Mouse (Mus musculus) macrophage (primary cell): ENCODE measurements around the gene Adgrg5. TPM values are rescaled to one million over a fixed set of nuclear protein-coding genes. Genes with fewer than 3 reads are reported as not detected.

ENCODE experiments used
- H3K27ac ChIP-seq: fragments of 350-480 bp; formaldehyde crosslinking; 2 replicates; pipeline ENCODE4 v1.9.0; 2021
- H3K36me3 ChIP-seq: fragments of 350-480 bp; formaldehyde crosslinking; 2 replicates; pipeline ENCODE4 v1.9.0; 2021; ENCODE audit errors: inconsistent target
- H3K4me3 ChIP-seq: fragments of 350-480 bp; formaldehyde crosslinking; 2 replicates; pipeline ENCODE4 v1.9.0; 2021; ENCODE audit errors: inconsistent target
- H3K79me2 ChIP-seq: fragments of 350-480 bp; formaldehyde crosslinking; 2 replicates; pipeline ENCODE4 v1.9.0; 2021; ENCODE audit errors: inconsistent target
- WGBS: methylation state at CpG from one replicate; pipeline ENCODE4 v1.1.7; 2026; ENCODE audit warnings: inconsistent platforms; ENCODE audit not compliant: missing documents; 5-methylcytosine and 5-hydroxymethylcytosine counted together
- polyA plus RNA-seq: library from polyadenylated mRNA; stranded (reverse); fragments of 250-400 nt; gene quantifications from 3 replicates; pipeline ENCODE4 v1.2.4, GENCODE M21; 2018; ENCODE audit warnings: inconsistent platforms

Gene Adgrg5
- polyA plus RNA-seq, 1 experiment from 2014 or later: 0.06 TPM

DNA sequence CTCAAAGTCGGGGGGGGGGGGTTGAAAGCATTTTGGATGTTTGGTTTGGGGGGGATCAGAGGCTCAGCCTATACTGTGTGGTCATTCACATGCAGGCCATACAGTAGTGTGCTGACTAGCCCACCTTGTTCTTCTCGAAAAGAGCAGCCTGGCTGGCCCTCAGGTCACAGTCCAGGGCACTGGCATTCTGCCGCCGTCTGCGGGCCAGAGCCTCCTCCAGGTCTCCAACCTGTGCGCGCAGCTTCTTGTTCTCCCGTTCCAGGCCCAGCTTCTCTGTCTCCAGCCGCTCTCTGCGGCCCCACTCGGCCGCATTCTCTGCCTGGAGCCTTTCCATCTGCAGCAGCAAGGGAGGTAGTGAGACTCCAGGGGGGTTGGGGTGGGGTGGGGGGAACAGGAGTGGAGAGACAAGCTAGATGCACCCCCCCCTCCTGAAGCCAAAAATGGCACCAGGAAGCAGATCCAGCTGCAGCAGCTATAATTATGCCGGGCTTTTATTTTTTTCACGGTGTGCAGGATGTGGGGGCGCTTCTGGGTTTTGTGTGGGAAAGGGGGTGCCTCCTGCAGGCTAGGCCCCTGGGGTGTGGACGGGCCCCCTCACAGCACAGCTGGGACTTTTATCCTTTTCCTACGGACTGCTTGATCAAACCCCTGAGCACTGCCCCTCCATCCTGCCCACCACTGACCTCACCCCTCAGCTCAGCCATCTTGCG lies 15.7 kb upstream of the Adgrg5 start:
- Histone ChIP-seq H3K4me3 (no peak overlapping the region), H3K36me3 (no peaks in the 10 kb centered on the region), H3K79me2 (no peaks in the 10 kb centered on the region), H3K27ac (no peak overlapping the region)
- 89% methylated on average over 18 of the region's 18 CpGs for WGBS

GRCm38 (mm10) chr8:94908847-94909246 lies 14.6 kb upstream of the Adgrg5 start:
- H3K27ac ChIP-seq: no peak overlapping the region
- no peak overlapping the region for H3K4me3 ChIP-seq
- no peaks in the 10 kb centered on the region for H3K79me2 ChIP-seq
- 5% methylated on average over 4 of the region's 4 CpGs for WGBS
- no peaks in the 10 kb centered on the region for H3K36me3 ChIP-seq

DNA sequence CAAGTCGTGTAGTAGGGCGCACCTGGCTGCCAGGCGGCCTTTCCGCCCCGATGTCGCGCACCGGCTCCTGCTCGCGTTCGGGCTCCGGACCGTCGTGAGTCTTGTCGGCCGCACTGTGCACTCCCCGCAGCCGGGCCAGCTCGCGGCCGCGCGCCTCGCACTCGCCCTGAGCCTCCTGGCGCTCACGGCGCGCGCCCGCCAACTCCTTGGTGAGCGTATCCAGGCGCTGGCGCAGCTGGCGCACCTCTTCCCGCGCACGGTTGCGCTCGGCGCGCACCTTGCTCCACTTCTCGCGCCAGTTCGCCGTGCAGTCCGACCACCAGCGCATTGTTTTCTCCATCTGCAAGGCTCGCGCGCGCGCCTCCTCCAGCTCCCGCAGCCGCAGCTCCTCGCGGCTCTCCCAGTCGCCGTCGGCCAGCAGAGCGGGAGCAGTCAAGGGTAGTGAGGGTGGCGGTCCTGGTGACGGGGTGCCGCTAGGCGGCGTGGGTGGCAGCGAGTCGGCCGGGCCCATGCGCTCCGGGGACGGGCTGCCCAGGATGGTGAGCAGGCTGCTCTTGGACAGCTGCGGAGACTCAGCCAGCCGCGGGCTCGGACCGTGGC lies 10.3 kb upstream of the Adgrg5 start:
- H3K4me3 ChIP-seq: no peak overlapping the region

GRCm38 (mm10) chr8:94914256-94914655 lies 9.2 kb upstream of the Adgrg5 start:
- H3K27ac ChIP-seq: no peak overlapping the region
- H3K79me2 ChIP-seq: no peaks in the 10 kb centered on the region
- no peaks in the 10 kb centered on the region for H3K36me3 ChIP-seq
- 87% methylated on average over 6 of the region's 6 CpGs for WGBS
- H3K4me3 ChIP-seq: no peak overlapping the region

More for the DNA sequence above, 10.3 kb upstream of the Adgrg5 start:
- Histone ChIP-seq H3K27ac (no peak overlapping the region), H3K79me2 (no peaks in the 10 kb centered on the region), H3K36me3 (no peaks in the 10 kb centered on the region)
- 80% methylated on average over 55 of the region's 77 CpGs for WGBS

DNA sequence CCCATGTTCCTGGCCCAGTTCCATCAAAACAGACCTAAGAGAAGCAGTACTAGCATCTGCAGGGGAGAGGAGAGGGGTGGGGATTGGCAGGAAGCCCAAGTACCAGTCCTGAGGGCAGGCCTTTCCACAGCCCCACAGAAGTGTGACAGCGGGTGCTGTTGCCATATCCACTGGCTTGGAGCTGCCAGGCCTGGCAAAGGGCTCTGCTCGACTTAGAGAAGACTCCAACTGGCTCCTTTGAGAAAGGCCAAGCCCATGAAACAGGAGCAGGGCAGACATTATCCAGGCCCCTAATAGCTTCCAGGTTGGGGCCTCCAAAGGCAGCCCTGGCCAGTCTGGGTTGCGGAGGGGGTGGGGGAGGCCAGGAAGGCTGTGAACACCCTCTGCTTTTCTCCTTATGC lies 8.8 kb upstream of the Adgrg5 start:
- H3K79me2 ChIP-seq: no peaks in the 10 kb centered on the region
- H3K27ac ChIP-seq: no peak overlapping the region
- 77% methylated on average over 3 of the region's 3 CpGs for WGBS
- no peak overlapping the region for H3K4me3 ChIP-seq
- no peaks in the 10 kb centered on the region for H3K36me3 ChIP-seq

GRCm38 (mm10) chr8:94916311-94916959 lies 7.1 kb upstream of the Adgrg5 start:
- WGBS: 42% methylated on average over 9 of the region's 9 CpGs
- Histone ChIP-seq H3K36me3 (no peaks in the 10 kb centered on the region), H3K4me3 (no peak overlapping the region), H3K79me2 (no peaks in the 10 kb centered on the region), H3K27ac (no peak overlapping the region)

DNA sequence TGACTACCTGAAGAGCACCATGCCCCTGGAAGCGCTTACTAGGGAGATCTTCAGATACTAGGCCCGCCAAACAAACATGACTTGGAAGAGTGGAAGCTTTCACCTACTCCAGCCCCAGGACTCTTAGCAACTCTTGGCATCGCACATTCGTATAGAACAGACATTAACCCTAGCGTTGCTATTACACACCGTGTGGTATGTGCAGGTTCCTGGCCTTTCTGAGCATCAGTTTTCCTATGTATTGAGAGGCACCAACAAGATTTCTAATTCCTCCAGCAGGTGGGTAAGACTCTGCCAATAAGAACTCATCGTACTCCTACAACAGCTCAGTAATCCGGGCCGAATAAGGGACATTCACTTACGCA lies 6.6 kb upstream of the Adgrg5 start:
- Histone ChIP-seq H3K36me3 (no peaks in the 10 kb centered on the region), H3K79me2 (no peaks in the 10 kb centered on the region), H3K27ac (no peak overlapping the region), H3K4me3 (no peak overlapping the region; the same call in 1 of the 2 replicates)
- 31% methylated on average over 10 of the region's 10 CpGs for WGBS

DNA sequence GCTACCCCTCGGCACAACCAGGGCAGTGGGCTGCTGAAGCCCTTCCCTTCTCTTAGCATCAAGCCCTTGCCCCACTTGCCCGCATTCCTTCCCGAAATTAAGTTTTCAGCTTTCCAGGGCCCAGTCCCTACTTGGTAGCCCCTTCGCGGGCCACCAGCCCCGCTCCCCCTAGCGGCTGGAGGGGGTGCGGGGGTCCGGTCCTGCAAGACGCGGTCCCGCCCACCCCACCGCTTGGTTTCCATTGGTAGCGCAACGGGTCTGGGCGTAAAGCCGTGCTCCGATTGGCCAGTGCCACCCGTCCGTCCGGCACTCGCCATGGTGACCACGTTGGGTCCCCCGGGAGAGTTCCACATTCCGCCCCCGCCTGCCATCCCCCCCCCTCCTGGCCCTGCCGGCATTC lies 6.1 kb upstream of the Adgrg5 start:
- Histone ChIP-seq H3K36me3 (no peaks in the 10 kb centered on the region), H3K79me2 (no peaks in the 10 kb centered on the region), H3K4me3 (no peak overlapping the region; the same call in 1 of the 2 replicates), H3K27ac (no peak overlapping the region)
- WGBS: 2% methylated on average over 26 of the region's 27 CpGs

DNA sequence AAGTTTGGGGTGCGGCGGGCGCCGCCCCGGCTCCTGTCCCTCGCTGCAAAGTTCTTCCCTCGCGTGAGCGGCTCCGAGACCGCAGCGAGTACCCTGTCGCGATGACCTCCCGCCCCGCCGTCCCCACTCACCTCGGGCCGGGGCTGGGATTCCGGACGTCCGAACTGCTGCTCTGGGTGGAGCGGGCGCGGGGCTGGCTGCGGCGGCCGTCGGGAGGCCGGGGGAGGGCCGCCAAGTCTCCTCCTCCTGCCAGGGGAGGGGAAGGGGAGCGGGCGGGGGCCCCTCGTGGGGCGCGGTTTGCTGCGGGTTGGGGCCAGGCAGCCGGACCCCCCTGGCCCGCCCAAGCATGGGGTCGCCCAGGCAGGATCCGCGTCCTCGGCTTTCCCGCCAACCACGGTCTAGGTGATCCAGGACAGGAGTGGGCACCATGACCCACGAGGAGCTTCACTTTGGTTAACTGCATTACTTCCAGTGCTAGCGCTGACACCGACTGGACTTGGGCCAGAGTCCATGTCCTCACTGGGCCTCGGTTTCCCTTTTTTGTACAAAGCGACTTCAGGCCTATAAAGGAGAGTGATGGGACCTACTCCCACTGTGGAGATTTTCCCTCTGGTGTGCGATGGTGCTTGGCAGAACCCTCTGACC lies 5.5 kb upstream of the Adgrg5 start, which contains the start of gene Ccdc102a:
Ccdc102a (minus strand) TSS at position 248 of the 645 bp plus-strand sequence.
- H3K79me2 ChIP-seq: no peaks in the 10 kb centered on the region
- H3K4me3 ChIP-seq: no peak within 1 kb of the TSS; the same call in 1 of the 2 replicates
- no peak within 1 kb of the TSS for H3K27ac ChIP-seq
- H3K36me3 ChIP-seq: no peaks in the 10 kb centered on the region
- 14% methylated on average over 46 of the region's 51 CpGs for WGBS

DNA sequence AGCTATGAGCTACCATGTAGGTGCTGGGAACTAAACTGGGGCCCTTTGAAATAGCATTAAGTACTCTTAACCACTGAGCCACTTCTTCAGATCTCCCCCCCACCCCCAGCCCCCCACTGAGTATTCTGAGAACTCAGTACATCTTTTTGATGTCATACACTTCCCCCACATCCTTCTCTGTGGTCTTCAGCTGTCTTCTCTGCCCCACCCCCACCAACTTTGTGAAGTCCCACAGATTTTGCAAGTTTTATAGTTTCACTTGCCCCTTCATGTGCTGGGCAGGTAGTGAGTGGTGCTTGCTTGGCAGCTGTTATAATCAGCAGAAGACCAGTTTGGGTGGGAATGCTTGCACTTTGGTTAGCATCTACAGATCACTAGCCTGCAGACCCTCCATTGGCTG lies 4.2 kb upstream of the Adgrg5 start:
- no peaks in the 10 kb centered on the region for H3K36me3 ChIP-seq
- H3K79me2 ChIP-seq: no peaks in the 10 kb centered on the region
- H3K27ac ChIP-seq: no peak overlapping the region
- H3K4me3 ChIP-seq: no peak overlapping the region

GRCm38 (mm10) chr8:94922176-94922575 lies 1.3 kb upstream of the Adgrg5 start:
- no peaks in the 10 kb centered on the region for H3K36me3 ChIP-seq
- no peak overlapping the region for H3K27ac ChIP-seq
- no peak overlapping the region for H3K4me3 ChIP-seq
- no peaks in the 10 kb centered on the region for H3K79me2 ChIP-seq
- WGBS: 91% methylated on average over 6 of the region's 6 CpGs

DNA sequence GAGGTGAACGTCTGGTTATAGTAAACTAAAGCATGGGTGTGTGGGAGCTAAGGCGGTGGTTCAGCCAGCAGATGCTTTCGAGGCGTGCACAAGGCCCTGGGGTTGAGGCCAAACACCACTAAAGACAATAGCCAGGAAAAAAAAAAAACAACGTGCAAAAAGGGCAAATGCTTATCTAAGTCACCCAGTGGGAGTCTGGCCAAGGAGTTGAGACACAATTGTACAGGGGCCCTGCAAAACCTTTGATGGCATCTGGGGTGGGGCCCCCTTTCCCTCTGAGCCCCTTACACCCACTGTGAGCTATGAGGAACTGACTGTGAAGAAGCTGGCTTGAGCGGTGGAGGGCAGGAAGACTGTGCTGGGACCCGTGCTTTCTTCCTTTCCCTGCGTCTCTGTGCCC lies 892 bp upstream of the Adgrg5 start:
- no peak overlapping the region for H3K4me3 ChIP-seq
- H3K36me3 ChIP-seq: no peaks in the 10 kb centered on the region
- H3K79me2 ChIP-seq: no peaks in the 10 kb centered on the region
- WGBS: 46% methylated on average over 7 of the region's 8 CpGs
- H3K27ac ChIP-seq: no peak overlapping the region

DNA sequence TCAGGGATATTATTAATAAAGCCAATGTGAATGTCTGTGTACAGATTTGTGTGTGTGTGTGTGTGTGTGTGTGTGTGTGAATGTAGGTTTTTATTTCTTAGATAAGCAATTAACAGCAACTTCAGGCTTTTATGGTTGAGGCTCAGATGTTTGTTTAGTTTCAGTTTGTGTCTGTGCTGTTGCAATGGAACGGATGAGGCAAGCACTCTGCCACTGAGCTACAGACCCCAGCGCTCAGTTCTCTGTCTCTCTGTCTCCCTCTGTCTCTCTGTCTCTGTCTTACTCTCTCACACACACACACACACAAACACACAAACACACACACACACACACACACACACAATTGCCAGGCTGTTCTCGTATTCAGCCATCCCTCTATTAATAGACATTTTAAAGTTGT lies 4.7 kb downstream of the Adgrg5 start:
- H3K27ac ChIP-seq: no peak overlapping the region
- no peaks in the 10 kb centered on the region for H3K79me2 ChIP-seq
- WGBS: 80% methylated on average over 2 of the region's 3 CpGs
- H3K36me3 ChIP-seq: no peaks in the 10 kb centered on the region
- H3K4me3 ChIP-seq: no peak overlapping the region

DNA sequence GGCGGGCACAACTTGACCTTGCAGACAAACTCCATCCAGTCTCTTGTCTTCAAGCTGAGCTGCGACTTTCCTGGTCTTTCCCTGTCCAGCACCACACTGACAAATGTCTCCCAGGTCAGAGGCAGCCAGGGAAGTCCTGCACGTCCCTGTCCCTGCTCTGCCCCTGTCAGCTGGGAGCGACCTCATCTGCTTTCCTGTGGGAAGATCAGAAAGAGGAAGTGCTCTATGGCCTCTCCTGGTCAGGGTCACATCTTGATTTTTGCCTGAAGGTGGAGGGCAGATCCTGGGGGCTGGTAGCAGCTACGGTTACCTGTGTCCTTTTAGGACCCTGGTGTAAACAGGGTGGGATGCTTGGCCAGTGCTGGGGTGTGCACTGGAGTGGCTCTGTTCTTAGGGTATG lies 10.4 kb downstream of the Adgrg5 start:
- H3K27ac ChIP-seq: no peak overlapping the region
- no peaks in the 10 kb centered on the region for H3K79me2 ChIP-seq
- 48% methylated on average over 5 of the region's 5 CpGs for WGBS
- H3K4me3 ChIP-seq: no peak overlapping the region
- H3K36me3 ChIP-seq: no peaks in the 10 kb centered on the region

- H3K36me3 ChIP-seq: no peaks in the 10 kb centered on the region
- H3K27ac ChIP-seq: no peak overlapping the region
- no peak overlapping the region for H3K4me3 ChIP-seq
- no peaks in the 10 kb centered on the region for H3K79me2 ChIP-seq
- WGBS: 69% methylated on average over 3 of the region's 3 CpGs
These were observed 11.7 kb downstream of the Adgrg5 start for GRCm38 (mm10) chr8:94935172-94935571.
